Mouse (Mus musculus) CD4-positive, CD25-positive, alpha-beta regulatory T cell, adult 4 months (primary cell): Measurements from ENCODE around the gene Pelp1. TPM values are rescaled to one million over a fixed set of nuclear protein-coding genes. Genes with fewer than 3 reads are reported as not detected.
"Not testable (repeated sequence)": the region's sequence is repeated elsewhere in the genome, so short reads cannot be mapped to it uniquely, and the experiment has no call there.

ENCODE experiments used
- ATAC-seq: one replicate; pipeline ENCODE4 v1.8.0; 2017
- polyA plus RNA-seq, 2 experiments: library from polyadenylated mRNA; unstranded; fragments of 100-300 nt; shearing (Covaris generic); gene quantifications; one replicate each; pipeline ENCODE4 v1.2.1; 2017

Pelp1 gene
- polyA plus RNA-seq, result 1 to 10 TPM; 4.4 to 7.7 TPM

GRCm38 (mm10) chr11:70409594-70410296 is at the start of gene Pelp1:
Gene Pelp1, minus strand, starts transcription at chr11:70410031.
- peak; percentile 85 for ATAC-seq

- ATAC-seq, result no peak
Measured at GRCm38 (mm10) chr11:70458688-70459600, 49.1 kb upstream of the Pelp1 start, which contains the start of gene Zmynd15. Gene Zmynd15, plus strand, starts transcription at chr11:70459433.

GRCm38 (mm10) chr11:70453261-70454044 is 43.6 kb upstream of the Pelp1 start:
- ATAC-seq, result no peak

DNA sequence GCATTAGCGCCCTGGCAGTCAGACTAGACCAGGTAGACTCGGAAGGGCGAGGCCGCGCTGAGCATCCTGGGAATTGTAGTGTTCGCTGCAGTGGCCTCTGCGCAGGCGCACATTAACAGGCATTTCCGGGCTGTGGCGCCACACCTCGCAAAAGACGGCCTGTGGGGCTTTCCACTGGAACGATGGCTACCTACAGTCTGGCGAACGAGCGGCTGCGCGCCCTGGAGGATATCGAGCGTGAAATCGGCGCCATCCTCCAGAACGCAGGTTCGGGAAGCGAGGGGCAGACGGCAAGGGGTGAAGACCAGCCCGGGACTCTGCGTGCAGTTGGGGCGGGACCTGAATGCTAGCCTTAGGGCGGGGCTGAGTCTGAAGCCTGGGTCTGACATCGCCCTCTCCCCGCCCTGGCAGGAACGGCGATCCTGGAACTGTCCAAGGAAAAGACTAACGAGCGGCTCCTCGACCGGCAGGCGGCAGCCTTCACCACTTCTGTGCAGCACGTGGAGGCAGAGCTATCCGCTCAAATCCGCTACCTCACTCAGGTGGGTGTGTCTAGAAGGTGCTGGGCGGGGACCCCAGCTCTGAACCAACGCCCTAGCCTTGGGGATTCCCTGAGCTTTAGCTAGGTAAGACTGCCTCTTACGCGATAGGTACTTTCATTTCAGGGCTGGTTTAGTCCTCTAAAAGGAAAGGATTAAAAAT is 42.1 kb upstream of the Pelp1 start, which contains the start of gene Med11:
Med11 (plus strand) TSS at position 123 of the 702 bp plus-strand sequence.
- ATAC-seq, result peak; percentile 96

DNA sequence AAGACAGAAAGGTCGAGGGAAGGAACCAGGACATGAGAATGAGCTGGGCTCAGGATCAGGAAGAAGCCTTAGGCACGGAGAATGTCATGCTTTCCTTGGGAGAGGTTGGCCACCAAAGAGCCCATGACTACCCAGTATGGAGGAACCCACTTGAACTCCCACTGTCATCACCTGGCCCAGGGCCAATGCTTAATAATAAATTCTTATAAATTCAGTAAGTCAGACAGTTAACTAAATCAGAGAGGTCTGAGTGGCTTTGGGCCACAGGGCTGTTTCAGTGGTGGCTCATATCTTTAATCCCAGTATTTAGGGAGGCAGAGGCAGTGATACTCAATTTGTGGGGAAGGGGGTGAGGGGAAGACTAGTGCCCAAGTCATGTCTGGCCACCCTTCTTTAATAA is 41.1 kb upstream of the Pelp1 start:
- no peak for ATAC-seq

- ATAC-seq, result no peak
Measured at GRCm38 (mm10) chr11:70447373-70447772, 37.5 kb upstream of the Pelp1 start.

DNA sequence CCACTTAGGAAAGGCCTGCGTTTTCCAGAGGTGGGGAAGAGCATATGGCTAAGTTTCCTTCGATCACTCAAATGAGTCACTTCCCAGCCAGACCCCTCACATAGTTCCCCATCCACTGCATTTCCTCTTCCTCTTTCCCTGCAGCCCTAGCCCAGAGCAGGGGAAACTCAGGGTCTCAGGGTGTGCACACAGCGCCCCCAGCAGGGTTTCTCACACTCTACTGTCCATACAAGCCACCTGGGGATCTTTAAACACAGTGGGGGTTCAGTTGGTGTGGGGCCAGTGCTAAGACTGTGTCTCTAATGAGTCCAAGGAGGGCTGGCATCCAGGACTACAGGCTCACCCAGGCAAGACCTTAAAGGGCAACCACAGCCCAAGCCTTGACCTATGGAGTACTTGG is 36.9 kb upstream of the Pelp1 start:
- no peak for ATAC-seq

DNA sequence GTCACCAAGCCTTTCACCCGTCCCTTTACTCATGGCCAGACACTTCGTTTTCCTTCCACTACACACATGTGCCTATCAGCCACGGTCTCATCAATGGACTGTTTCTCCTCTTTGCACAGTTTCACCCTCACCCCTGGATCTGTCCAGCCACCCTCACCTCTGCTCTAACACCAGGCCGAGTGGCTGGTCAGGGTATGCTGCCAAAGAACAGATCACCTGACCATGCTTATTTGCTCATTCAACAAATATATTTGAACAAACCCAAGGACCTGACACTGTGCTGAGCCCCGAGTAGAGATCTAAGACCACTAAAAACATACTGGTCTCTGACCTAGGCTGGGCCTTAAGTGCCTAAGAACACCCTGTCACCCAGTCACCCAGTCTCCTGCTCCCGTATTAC is 34.8 kb upstream of the Pelp1 start:
- no peak for ATAC-seq

DNA sequence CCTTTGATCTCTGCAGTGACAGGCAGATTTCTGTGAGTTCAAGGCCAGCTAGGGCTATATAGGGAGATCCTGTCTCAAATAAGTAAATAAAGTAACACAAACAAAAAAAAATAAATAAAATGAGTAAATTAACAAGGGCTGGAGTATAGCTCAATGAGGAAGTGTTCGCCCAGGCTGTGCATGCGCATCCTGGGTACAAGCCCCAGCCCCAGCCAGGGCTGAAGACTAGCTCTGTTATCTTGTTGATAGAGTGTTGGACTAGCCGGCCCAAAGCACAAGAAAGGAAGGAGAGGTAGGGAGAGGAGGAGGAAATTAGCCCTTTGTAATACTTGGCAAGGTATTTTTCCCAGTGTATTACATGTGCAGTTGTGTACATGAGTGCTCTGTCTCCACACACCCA is 34.1 kb upstream of the Pelp1 start:
- no peak for ATAC-seq

DNA sequence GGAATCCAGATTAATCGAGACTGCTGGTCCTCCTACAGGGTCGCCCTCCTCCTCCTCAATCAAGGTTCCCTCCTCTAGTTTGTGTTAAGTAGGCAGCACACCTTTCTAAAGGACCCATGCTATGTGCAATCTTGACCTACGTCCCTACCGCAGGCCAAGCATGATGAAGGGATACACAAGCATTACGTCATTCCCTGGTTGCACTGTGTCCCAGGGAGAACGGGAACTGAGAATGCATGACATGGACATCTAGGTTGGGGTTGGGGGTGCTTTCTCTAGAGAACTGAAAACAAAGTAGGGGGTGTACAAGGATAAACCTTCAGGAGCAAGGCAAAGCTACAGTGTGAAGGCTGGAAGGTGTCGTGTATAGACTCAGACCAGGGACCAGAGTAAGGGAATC is 32.1 kb upstream of the Pelp1 start:
- ATAC-seq, result no peak

- ATAC-seq, result no peak
Measured at GRCm38 (mm10) chr11:70440637-70441036, 30.8 kb upstream of the Pelp1 start.

GRCm38 (mm10) chr11:70438728-70439374 is 29.0 kb upstream of the Pelp1 start:
- ATAC-seq, result no peak

DNA sequence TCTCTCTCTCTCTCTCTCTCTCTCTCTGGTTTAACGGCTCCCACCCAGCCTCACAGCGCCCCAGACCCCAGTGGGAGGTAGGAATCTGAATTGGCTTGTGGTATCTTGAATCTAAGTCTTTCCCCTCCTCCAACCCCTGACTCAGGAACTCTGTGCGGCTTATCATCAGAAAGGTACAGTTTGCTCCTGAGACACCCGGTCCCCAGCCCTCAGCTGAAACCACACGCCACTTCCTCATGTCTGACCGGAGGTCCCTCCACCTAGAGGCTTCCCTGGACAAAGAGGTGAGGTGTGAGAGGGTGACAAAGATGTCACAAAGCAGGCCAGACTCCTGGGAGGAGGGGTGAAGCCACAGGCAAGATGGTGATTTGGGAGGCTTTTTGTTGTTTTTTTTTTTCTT is 27.6 kb upstream of the Pelp1 start:
- ATAC-seq, result no peak

DNA sequence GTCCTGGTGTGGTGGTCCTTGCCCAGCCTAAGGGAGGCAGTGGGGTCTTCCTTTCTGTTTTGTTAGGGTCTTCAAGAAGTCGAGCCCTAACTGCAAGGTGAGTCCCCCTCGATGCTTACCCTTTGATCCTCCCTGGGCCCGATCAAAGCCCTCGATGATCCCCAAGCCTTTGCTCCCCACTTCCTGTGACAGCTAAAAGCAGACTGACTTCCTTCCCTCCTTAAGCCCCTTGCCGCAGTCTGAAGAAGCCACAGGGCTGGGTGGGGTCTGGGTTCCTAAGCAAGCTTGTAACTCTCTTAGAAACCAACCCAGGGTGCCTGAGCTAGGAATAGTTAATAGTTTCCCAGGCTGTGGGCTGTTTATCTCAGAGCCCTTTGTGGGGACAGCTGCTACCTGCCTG is 25.6 kb upstream of the Pelp1 start:
- peak; percentile 17 for ATAC-seq

DNA sequence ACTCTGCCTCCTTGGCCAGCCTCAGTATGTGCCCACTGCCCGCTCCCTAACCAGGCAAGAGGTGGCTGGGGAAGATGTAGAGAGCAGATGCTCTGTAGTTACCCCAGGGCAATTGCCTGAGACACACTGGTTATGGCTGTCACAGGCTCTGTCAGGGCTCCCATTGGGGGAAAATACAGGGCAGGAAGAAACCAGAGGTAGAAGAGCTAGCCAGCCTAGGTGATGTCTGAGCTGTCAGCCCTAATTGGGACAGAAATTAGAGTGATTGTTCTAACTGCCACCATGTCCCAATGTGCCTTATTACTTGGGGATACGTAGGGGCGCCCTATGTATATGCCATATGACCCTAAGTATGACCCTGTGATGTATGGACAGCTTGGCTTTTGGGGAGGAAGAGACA is 24.1 kb upstream of the Pelp1 start:
- no peak for ATAC-seq

GRCm38 (mm10) chr11:70433569-70433943 is 23.7 kb upstream of the Pelp1 start:
- no peak for ATAC-seq

DNA sequence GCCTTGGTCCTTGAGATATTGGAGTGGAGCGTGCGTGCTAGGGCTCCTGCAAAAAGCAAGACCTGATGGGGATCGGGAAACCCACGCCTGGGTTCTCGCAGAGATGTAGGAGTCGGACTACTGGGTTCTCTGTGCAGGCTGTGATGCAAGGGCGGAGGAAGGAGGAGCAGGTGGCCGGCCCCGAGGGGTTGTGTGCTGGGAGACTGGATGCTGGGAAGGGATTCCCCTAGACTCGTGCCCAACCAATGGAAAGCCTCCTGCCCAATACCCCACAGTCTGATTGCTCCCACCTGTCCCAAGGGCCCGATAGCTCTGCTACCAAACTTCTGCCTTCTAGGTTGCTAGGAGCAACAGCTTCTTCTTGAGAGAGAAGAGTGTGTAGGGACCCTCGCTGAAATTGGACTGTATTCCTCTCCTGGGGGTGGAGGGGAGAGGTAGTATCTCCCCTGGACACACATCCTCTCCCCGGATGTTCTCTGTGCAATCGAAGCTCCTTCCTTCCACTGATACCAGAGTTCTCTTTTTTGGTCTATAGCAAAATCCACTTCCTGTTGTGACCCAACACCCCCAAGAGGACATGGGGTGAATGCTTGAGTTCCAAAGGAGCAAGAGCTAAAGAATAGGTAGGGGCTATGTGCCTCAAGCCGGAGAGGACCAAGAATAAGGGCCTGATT is 23.2 kb upstream of the Pelp1 start:
- peak; percentile 24 for ATAC-seq

- ATAC-seq, result peak; percentile 80
Measured at GRCm38 (mm10) chr11:70432048-70432894, 22.4 kb upstream of the Pelp1 start, which contains the start of gene Arrb2. Gene Arrb2, plus strand, starts transcription at chr11:70432635.

GRCm38 (mm10) chr11:70431574-70431973 is 21.7 kb upstream of the Pelp1 start:
- no peak for ATAC-seq

DNA sequence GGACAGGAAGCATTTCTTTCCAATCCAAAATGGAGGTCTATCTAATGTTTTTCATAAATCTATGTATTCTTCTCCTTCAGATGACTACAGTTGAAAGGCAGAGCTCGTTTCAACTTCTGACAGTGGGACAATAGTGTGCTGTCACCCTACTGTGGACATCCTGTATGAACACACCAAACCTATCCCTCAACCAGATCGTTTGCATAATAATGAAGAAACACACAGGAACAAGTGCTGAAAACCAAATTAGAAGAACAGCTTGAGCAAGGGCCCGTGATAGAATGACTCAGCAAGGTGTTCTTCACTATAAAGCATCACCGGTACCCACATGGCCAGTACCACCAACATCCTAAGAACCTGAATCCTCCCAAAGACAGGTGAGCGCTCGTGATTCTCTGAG is 16.8 kb upstream of the Pelp1 start:
- ATAC-seq, result not testable (repeated sequence)
